Mouse (Mus musculus) cortical plate, adult 2 months (tissue): ENCODE data around the gene Tmem116.

ENCODE experiments used
- CTCF ChIP-seq: fragments of 200-500 bp; IDR thresholded peaks from 2 replicates; pipeline ENCODE4 v1.5.1; 2011; ENCODE audit warnings: mild to moderate bottlenecking, control low read depth, low read length; ENCODE audit not compliant: insufficient read depth; ENCODE audit errors: extremely low read depth
- POLR2A ChIP-seq: fragments of 200-500 bp; IDR thresholded peaks from 2 replicates; pipeline ENCODE4 v1.6.1; 2011; ENCODE audit warnings: mild to moderate bottlenecking, low read length, control low read depth; ENCODE audit not compliant: insufficient read depth; ENCODE audit errors: extremely low read depth

- no peak for TF ChIP-seq CTCF
- no peak for TF ChIP-seq POLR2A
Measured at GRCm38 (mm10) chr5:121420721-121421120, 31.0 kb upstream of the Tmem116 start.
